Mouse (Mus musculus) lung, embryonic 14.5 days (tissue): ENCODE data around the gene H2-Eb1. TPM values are rescaled to one million over a fixed set of nuclear protein-coding genes. Genes with fewer than 3 reads are reported as not detected.
"Not testable (repeated sequence)": the region's sequence is repeated elsewhere in the genome, so short reads cannot be mapped to it uniquely, and the experiment has no call there.

Experiments
- ATAC-seq: fragments of 200-750 bp; cut with Nextera tagmentation; 2 replicates; pipeline ENCODE4 v1.8.0; 2017; ENCODE audit warnings: mild to moderate bottlenecking, moderate TSS enrichment, moderate library complexity; ENCODE audit not compliant: insufficient read depth
- DNase-seq: peaks from one replicate; pipeline ENCODE4 v3.0.0-alpha.2; 2015
- H3K27ac ChIP-seq: fragments of 300-500 bp; sonication (generic); 2 replicates; pipeline ENCODE4 v1.5.1; 2014; ENCODE audit warnings: low read depth, mild to moderate bottlenecking, moderate library complexity
- H3K27me3 ChIP-seq: fragments of 300-500 bp; sonication (generic); 2 replicates; pipeline ENCODE4 v1.6.1; 2014; ENCODE audit warnings: low read length, control low read depth; ENCODE audit not compliant: insufficient read depth
- H3K36me3 ChIP-seq: fragments of 300-500 bp; sonication (generic); 2 replicates; pipeline ENCODE4 v1.6.1; 2014; ENCODE audit warnings: control low read depth; ENCODE audit not compliant: insufficient read depth
- H3K4me1 ChIP-seq: fragments of 300-500 bp; sonication (generic); 2 replicates; pipeline ENCODE4 v1.6.1; 2014; ENCODE audit warnings: antibody characterized with exemption, control low read depth; ENCODE audit not compliant: insufficient read depth
- H3K4me2 ChIP-seq: fragments of 300-500 bp; sonication (generic); 2 replicates; pipeline ENCODE4 v1.6.1; 2014; ENCODE audit warnings: mild to moderate bottlenecking
- H3K4me3 ChIP-seq: fragments of 300-500 bp; sonication (generic); 2 replicates; pipeline ENCODE4 v1.5.1; 2014; ENCODE audit warnings: low read depth, low read length
- H3K9ac ChIP-seq: fragments of 300-500 bp; sonication (generic); 2 replicates; pipeline ENCODE4 v1.6.1; 2014
- H3K9me3 ChIP-seq: fragments of 300-500 bp; sonication (generic); 2 replicates; pipeline ENCODE4 v1.6.1; 2016; ENCODE audit warnings: low read depth, low read length, control low read depth
- CTCF ChIP-seq: IDR thresholded peaks from 2 replicates; pipeline ENCODE4 v1.5.1; 2016; ENCODE audit warnings: antibody characterized with exemption, low read depth
- WGBS: fragments of 180-500 bp; shearing (Covaris S2); extraction: QIAGEN DNeasy Blood & Tissue Kit; methylation state at CpG from one replicate; pipeline ENCODE4 v1.1.7; 2014; 5-methylcytosine and 5-hydroxymethylcytosine counted together
- polyA plus RNA-seq: library from polyadenylated mRNA; unstranded; fragments of >200 nt; fragmentation: Nextera tagmentation; extraction: Ambion mirVana; gene quantifications from 2 replicates; pipeline ENCODE4 v1.2.1, GENCODE M21; 2014

Gene H2-Eb1
- polyA plus RNA-seq, 1 experiment from 2014 or later: 2.3 TPM

- Histone ChIP-seq H3K9me3 (no peaks in the 10 kb centered on the region), H3K27me3 (no peaks in the 10 kb centered on the region), H3K36me3 (no peaks in the 10 kb centered on the region), H3K27ac (no peak overlapping the region), H3K4me2 (no peak overlapping the region), H3K4me1 (no peaks in the 10 kb centered on the region), H3K9ac (no peak overlapping the region), H3K4me3 (no peak overlapping the region)
- 80% methylated on average over 4 of the region's 4 CpGs for WGBS
- ATAC-seq (no peak), DNase-seq (no peak)
- TF ChIP-seq CTCF: no peak
Observed at GRCm38 (mm10) chr17:34308161-34308560, 2.5 kb downstream of the H2-Eb1 start.

GRCm38 (mm10) chr17:34309225-34309624, 3.6 kb downstream of the H2-Eb1 start:
- ATAC-seq (peak; percentile 41; the same call in 1 of the 2 replicates), DNase-seq (no peak)
- Histone ChIP-seq H3K4me3 (peak overlapping the region; percentile 53), H3K27ac (no peak overlapping the region), H3K27me3 (no peaks in the 10 kb centered on the region), H3K4me1 (no peaks in the 10 kb centered on the region), H3K9ac (peak overlapping the region; percentile 62), H3K9me3 (no peaks in the 10 kb centered on the region), H3K4me2 (peak overlapping the region; percentile 80), H3K36me3 (no peaks in the 10 kb centered on the region)
- 24% methylated on average over 10 of the region's 10 CpGs for WGBS
- no peak for TF ChIP-seq CTCF

DNA sequence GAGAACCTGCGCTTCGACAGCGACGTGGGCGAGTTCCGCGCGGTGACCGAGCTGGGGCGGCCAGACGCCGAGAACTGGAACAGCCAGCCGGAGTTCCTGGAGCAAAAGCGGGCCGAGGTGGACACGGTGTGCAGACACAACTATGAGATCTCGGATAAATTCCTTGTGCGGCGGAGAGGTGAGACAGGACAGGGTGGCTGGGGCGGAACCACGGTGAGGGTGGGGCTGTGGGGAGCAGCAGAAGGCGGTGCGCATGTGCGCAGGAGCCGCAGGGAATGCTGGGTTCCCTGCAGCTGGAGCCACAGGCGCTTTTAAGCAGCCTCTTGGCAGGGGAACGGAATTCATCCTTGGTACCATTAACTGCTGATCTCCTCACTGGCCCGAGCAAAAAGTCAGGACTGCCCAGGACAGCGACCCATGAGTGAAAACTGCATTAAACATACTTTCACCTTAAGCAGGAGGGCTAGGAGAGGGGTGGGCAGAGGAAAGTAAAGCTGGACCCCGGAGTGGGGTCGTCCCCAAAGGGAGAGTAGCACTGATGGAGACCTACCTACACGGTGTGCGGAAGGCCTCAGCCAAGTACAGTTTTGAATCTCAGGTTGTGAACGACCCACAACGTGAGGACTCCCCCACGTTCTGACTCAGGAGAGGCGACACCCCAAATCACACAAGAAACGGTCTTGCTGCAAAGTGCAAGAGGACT, 4.2 kb downstream of the H2-Eb1 start:
- WGBS: 22% methylated on average over 38 of the region's 38 CpGs
- no peaks in the 10 kb centered on the region for H3K9me3 ChIP-seq
- peak overlapping the region; percentile 80 for H3K4me2 ChIP-seq
- H3K4me3 ChIP-seq: peak overlapping the region; percentile 53
- no peak for TF ChIP-seq CTCF
- no peaks in the 10 kb centered on the region for H3K4me1 ChIP-seq
- H3K27ac ChIP-seq: 0 out of 2 replicates have a peak overlapping the region, but pooled peaks have one; percentile 15
- H3K36me3 ChIP-seq: no peaks in the 10 kb centered on the region
- H3K9ac ChIP-seq: peak overlapping the region; percentile 62
- peak; percentile 78 for DNase-seq
- no peaks in the 10 kb centered on the region for H3K27me3 ChIP-seq
- peak; percentile 82 for ATAC-seq

- H3K27ac ChIP-seq, H3K36me3 ChIP-seq, H3K9ac ChIP-seq, H3K4me1 ChIP-seq, ATAC-seq, H3K4me3 ChIP-seq, H3K9me3 ChIP-seq, H3K27me3 ChIP-seq, DNase-seq, H3K4me2 ChIP-seq: not testable (repeated sequence)
- WGBS: 76% methylated on average over 3 of the region's 3 CpGs
Observed at GRCm38 (mm10) chr17:34310526-34310925, 4.9 kb downstream of the H2-Eb1 start.

DNA sequence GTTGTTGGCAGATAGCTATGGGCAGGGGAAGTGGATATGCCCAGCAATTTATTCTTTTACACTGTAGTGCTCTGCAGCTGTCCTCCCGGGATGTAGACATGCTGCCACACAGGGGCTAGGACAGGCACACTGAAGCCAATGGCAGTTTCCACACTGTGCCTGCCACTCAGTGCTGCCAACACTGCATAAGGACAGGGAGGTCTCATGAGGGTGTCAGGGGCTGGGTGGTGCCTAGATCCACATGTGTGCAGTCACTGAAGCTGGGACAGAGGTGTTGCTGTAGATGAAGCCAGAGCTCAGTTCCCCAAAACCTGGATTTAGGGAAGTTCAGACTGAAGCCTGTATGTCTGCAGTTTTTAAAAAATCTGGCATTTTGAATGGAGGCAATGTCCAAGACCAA, 6.5 kb downstream of the H2-Eb1 start:
- no peaks in the 10 kb centered on the region for H3K36me3 ChIP-seq
- H3K4me3 ChIP-seq: no peak overlapping the region
- 78% methylated on average over 1 of the region's 1 CpGs for WGBS
- ATAC-seq (no peak), DNase-seq (no peak)
- H3K9me3 ChIP-seq: no peaks in the 10 kb centered on the region
- TF ChIP-seq CTCF: no peak
- H3K27me3 ChIP-seq: no peaks in the 10 kb centered on the region
- no peak overlapping the region for H3K27ac ChIP-seq
- H3K4me2 ChIP-seq: no peak overlapping the region
- H3K4me1 ChIP-seq: no peaks in the 10 kb centered on the region
- H3K9ac ChIP-seq: no peak overlapping the region

DNA sequence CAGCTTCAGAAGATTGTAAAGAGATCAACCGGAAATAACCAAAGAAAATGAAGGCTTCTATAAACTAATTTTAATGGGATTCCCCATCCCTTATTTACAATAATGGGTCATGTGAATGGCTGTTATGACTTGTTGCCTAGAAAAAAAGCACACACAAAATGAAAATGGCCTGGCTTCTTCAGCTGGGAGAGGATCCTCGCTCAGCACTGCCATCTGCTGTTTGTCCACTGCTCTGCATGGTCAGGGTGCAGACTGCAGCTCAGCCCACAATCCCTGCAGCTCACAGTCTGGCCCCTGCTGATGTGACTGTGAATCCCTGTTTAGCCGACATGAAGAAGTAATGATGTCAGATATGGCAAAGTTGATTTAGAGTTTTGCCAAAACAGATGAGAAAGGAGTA, 7.7 kb downstream of the H2-Eb1 start:
- ATAC-seq (no peak), DNase-seq (peak; percentile 87)
- no peaks in the 10 kb centered on the region for H3K36me3 ChIP-seq
- peak; percentile 91 for TF ChIP-seq CTCF
- H3K27me3 ChIP-seq: no peaks in the 10 kb centered on the region
- no peak overlapping the region for H3K4me2 ChIP-seq
- no peaks in the 10 kb centered on the region for H3K4me1 ChIP-seq
- H3K4me3 ChIP-seq: no peak overlapping the region
- 32% methylated on average over 3 of the region's 3 CpGs for WGBS
- no peaks in the 10 kb centered on the region for H3K9me3 ChIP-seq
- H3K9ac ChIP-seq: no peak overlapping the region
- no peak overlapping the region for H3K27ac ChIP-seq

DNA sequence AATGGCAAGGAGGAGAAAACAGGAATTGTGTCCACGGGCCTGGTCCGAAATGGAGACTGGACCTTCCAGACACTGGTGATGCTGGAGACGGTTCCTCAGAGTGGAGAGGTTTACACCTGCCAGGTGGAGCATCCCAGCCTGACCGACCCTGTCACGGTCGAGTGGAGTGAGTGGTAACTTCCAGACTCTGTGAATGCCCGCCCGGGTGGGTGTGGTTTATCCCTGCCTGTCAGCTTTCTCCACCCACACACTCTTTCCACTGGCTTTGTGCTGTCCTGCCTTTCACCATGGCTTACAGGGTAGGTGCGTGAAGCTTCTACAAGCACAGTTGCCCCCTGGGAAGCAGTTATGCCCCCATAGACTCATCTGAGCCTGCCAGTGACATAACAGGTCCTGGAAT, 8.6 kb downstream of the H2-Eb1 start:
- WGBS: 58% methylated on average over 9 of the region's 9 CpGs
- Histone ChIP-seq H3K27me3 (no peaks in the 10 kb centered on the region), H3K9me3 (no peaks in the 10 kb centered on the region), H3K27ac (no peak overlapping the region), H3K4me1 (no peaks in the 10 kb centered on the region), H3K36me3 (no peaks in the 10 kb centered on the region), H3K9ac (no peak overlapping the region), H3K4me2 (no peak overlapping the region), H3K4me3 (no peak overlapping the region)
- TF ChIP-seq CTCF: no peak
- DNase-seq: no peak
- ATAC-seq: no peak

DNA sequence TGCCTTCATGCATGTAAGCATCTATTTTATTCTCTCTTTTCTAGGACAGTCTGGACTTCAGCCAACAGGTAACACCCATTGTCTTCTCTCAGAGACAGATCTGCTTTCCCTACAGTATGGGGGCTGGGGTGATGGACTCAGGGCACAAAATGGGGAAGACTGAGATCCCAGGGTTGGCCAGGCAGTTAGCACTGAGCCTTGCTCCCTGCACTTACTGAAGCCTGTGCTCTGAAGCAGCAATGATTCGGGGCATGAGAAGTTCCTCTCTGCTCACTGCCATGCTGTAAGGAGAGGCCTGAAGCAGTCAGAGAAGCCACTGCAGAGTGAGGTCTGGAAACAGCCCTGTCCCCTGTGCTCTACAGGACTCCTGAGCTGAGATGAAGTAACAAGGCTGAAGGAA, 9.8 kb downstream of the H2-Eb1 start:
- no peak for ATAC-seq
- 79% methylated on average over 1 of the region's 1 CpGs for WGBS
- no peaks in the 10 kb centered on the region for H3K36me3 ChIP-seq

More for the DNA sequence above, 9.8 kb downstream of the H2-Eb1 start:
- H3K9ac ChIP-seq: no peak overlapping the region
- DNase-seq: no peak
- no peaks in the 10 kb centered on the region for H3K9me3 ChIP-seq
- H3K27ac ChIP-seq: no peak overlapping the region
- H3K4me2 ChIP-seq: no peak overlapping the region
- H3K4me3 ChIP-seq: no peak overlapping the region
- TF ChIP-seq CTCF: no peak
- H3K27me3 ChIP-seq: no peaks in the 10 kb centered on the region
- H3K4me1 ChIP-seq: no peaks in the 10 kb centered on the region
